Mouse (Mus musculus): ENCODE results near the gene Epop.

Gene Epop

GRCm38 (mm10) chr11:97590227-97590960 lies 39.1 kb downstream of the Epop start:
- no peak for DNase-seq (ENCODE audit: low read depth, low spot score)

GRCm38 (mm10) chr11:97589216-97589615 lies 40.3 kb downstream of the Epop start:
- DNase-seq (ENCODE audit: low read depth, low spot score): no peak

GRCm38 (mm10) chr11:97585932-97586331 lies 43.6 kb downstream of the Epop start:
- DNase-seq (ENCODE audit: low read depth, low spot score): no peak

- no peak for DNase-seq (ENCODE audit: low read depth, low spot score)
These were observed 45.0 kb downstream of the Epop start for GRCm38 (mm10) chr11:97584476-97584875.

GRCm38 (mm10) chr11:97579088-97579857 lies 50.2 kb downstream of the Epop start:
- DNase-seq (ENCODE audit: low read depth, low spot score): no peak

GRCm38 (mm10) chr11:97578286-97578685 lies 51.2 kb downstream of the Epop start:
- no peak for DNase-seq (ENCODE audit: low read depth, low spot score)

Measured in c-Kit-negative CD71-positive TER-119-positive erythroid progenitor cells, embryonic 14.5 days (primary cell).